Mouse (Mus musculus) heart, postnatal 0 days (tissue): ENCODE measurements around the gene Timm23. TPM values are rescaled to one million over a fixed set of nuclear protein-coding genes. Genes with fewer than 3 reads are reported as not detected.
A peak's percentile ranks its signal among the peaks of the same experiment; 100 is the strongest.

Experiments
- ATAC-seq: fragments of 200-750 bp; cut with Nextera tagmentation; 2 replicates; pipeline ENCODE4 v1.8.0; 2017; ENCODE audit warnings: low read depth, moderate number of reproducible peaks, moderate library complexity; ENCODE audit not compliant: insufficient read depth
- DNase-seq: peaks from one replicate; pipeline ENCODE4 v3.0.0-alpha.2; 2016; ENCODE audit warnings: low spot score
- H3K27ac ChIP-seq: fragments of 300-500 bp; sonication (generic); 2 replicates; pipeline ENCODE4 v1.5.1; 2014; ENCODE audit warnings: low read depth, mild to moderate bottlenecking
- H3K27me3 ChIP-seq: fragments of 300-500 bp; sonication (generic); 2 replicates; pipeline ENCODE4 v1.6.1; 2014; ENCODE audit warnings: low read length, mixed read lengths; ENCODE audit not compliant: control insufficient read depth, insufficient read depth
- H3K36me3 ChIP-seq: fragments of 300-500 bp; sonication (generic); replicated peaks from 2 replicates; pipeline ENCODE4 v1.6.1; 2014; ENCODE audit warnings: low read length, mixed read lengths; ENCODE audit not compliant: control insufficient read depth, insufficient read depth
- H3K4me1 ChIP-seq: fragments of 300-500 bp; sonication (generic); 2 replicates; pipeline ENCODE4 v1.6.1; 2014; ENCODE audit warnings: antibody characterized with exemption; ENCODE audit not compliant: control insufficient read depth, insufficient read depth
- H3K4me2 ChIP-seq: fragments of 300-500 bp; sonication (generic); 2 replicates; pipeline ENCODE4 v1.6.1; 2014; ENCODE audit warnings: low read depth, mild to moderate bottlenecking, low read length, moderate library complexity
- H3K4me3 ChIP-seq: fragments of 300-500 bp; sonication (generic); 2 replicates; pipeline ENCODE4 v1.5.1; 2014; ENCODE audit warnings: low read depth, low read length
- H3K9ac ChIP-seq: fragments of 300-500 bp; sonication (generic); replicated peaks from 2 replicates; pipeline ENCODE4 v1.6.1; 2014; ENCODE audit warnings: low read depth, low read length, mixed read lengths
- H3K9me3 ChIP-seq: fragments of 300-500 bp; sonication (generic); replicated peaks from 2 replicates; pipeline ENCODE4 v1.6.1; 2016; ENCODE audit warnings: low read length; ENCODE audit not compliant: control insufficient read depth
- CTCF ChIP-seq: IDR thresholded peaks from 2 replicates; pipeline ENCODE4 v1.5.1; 2016; ENCODE audit warnings: antibody characterized with exemption, control low read depth, low read depth
- EP300 ChIP-seq: IDR thresholded peaks from 2 replicates; pipeline ENCODE4 v1.6.1; 2016; ENCODE audit warnings: antibody characterized with exemption, low read depth
- WGBS: fragments of 180-500 bp; shearing (Covaris S2); extraction: QIAGEN DNeasy Blood & Tissue Kit; methylation state at CpG from one replicate; pipeline ENCODE4 v1.1.7; 2014; 5-methylcytosine and 5-hydroxymethylcytosine counted together
- polyA plus RNA-seq: library from polyadenylated mRNA; unstranded; fragments of >200 nt; fragmentation: Nextera tagmentation; extraction: Ambion mirVana; gene quantifications from 2 replicates; pipeline ENCODE4 v1.2.1, GENCODE M21; 2015
- total RNA-seq: library from RNA; depleted of rRNA; stranded (reverse); fragments of >200 nt; gene quantifications from 2 replicates; pipeline ENCODE4 v1.2.3, GENCODE M21; 2014; ENCODE audit warnings: low replicate concordance

Timm23 gene
- total and polyA plus RNA-seq, 2 experiments from 2014 or later: 367 to 486 TPM

- DNase-seq (peak; percentile 99), ATAC-seq (peak; percentile 98)
- Histone ChIP-seq H3K27me3 (no peaks in the 10 kb centered on the region), H3K4me2 (peak within 1 kb of the TSS; percentile 88), H3K27ac (peak within 1 kb of the TSS; percentile 91), H3K36me3 (no peaks in the 10 kb centered on the region), H3K9me3 (no peaks in the 10 kb centered on the region), H3K4me1 (peaks cover 17% of the 10 kb centered on the region), H3K4me3 (peak within 1 kb of the TSS; percentile 89), H3K9ac (peak within 1 kb of the TSS; percentile 88)
- TF ChIP-seq EP300 (peak; percentile 88), CTCF (no peak)
- WGBS: 1% methylated on average over 36 of the region's 40 CpGs
These were observed 41.9 kb downstream of the Timm23 start, which contains the start of gene Ncoa4 for GRCm38 (mm10) chr14:32159690-32160246. TSS of gene Ncoa4 (plus strand) at chr14:32159865.

- H3K4me1 ChIP-seq: peaks cover 17% of the 10 kb centered on the region
- DNase-seq (no peak), ATAC-seq (peak; percentile 5)
- H3K27me3 ChIP-seq: no peaks in the 10 kb centered on the region
- 35% methylated on average over 4 of the region's 4 CpGs for WGBS
- peak overlapping the region; percentile 89 for H3K4me3 ChIP-seq
- no peak for TF ChIP-seq CTCF
- TF ChIP-seq EP300: no peak
- peak overlapping the region; percentile 91; the same call in 1 of the 2 replicates for H3K27ac ChIP-seq
- no peaks in the 10 kb centered on the region for H3K9me3 ChIP-seq
- H3K4me2 ChIP-seq: peak overlapping the region; percentile 88
- peak overlapping the region; percentile 88; the same call in 1 of the 2 replicates for H3K9ac ChIP-seq
- no peaks in the 10 kb centered on the region for H3K36me3 ChIP-seq
These were observed 42.5 kb downstream of the Timm23 start for GRCm38 (mm10) chr14:32159150-32159670.

GRCm38 (mm10) chr14:32154758-32155157 lies 46.9 kb downstream of the Timm23 start:
- Histone ChIP-seq H3K9ac (no peak overlapping the region), H3K4me2 (no peak overlapping the region), H3K36me3 (no peaks in the 10 kb centered on the region), H3K9me3 (no peaks in the 10 kb centered on the region), H3K27ac (no peak overlapping the region), H3K4me1 (peaks cover 6% of the 10 kb centered on the region; the same call in 1 of the 2 replicates), H3K4me3 (no peak overlapping the region), H3K27me3 (no peaks in the 10 kb centered on the region)
- ATAC-seq (no peak), DNase-seq (no peak)
- 82% methylated on average over 6 of the region's 6 CpGs for WGBS
- TF ChIP-seq CTCF: no peak
- TF ChIP-seq EP300: no peak

GRCm38 (mm10) chr14:32153156-32153555 lies 48.5 kb downstream of the Timm23 start:
- H3K9me3 ChIP-seq: no peaks in the 10 kb centered on the region
- 89% methylated on average over 2 of the region's 2 CpGs for WGBS
- no peak overlapping the region for H3K4me3 ChIP-seq
- no peak for ATAC-seq
- H3K27ac ChIP-seq: no peak overlapping the region
- no peaks in the 10 kb centered on the region for H3K36me3 ChIP-seq
- no peak for TF ChIP-seq EP300
- no peak overlapping the region for H3K9ac ChIP-seq
- H3K4me1 ChIP-seq: no peaks in the 10 kb centered on the region
- H3K27me3 ChIP-seq: no peaks in the 10 kb centered on the region
- no peak overlapping the region for H3K4me2 ChIP-seq
- DNase-seq: no peak

- H3K9me3 ChIP-seq: 0 out of 2 replicates have a peak, but pooled peaks cover 5% of the 10 kb centered on the region
- H3K4me2 ChIP-seq: no peak overlapping the region
- no peaks in the 10 kb centered on the region for H3K27me3 ChIP-seq
- no peak for TF ChIP-seq EP300
- no peak for TF ChIP-seq CTCF
- DNase-seq (no peak), ATAC-seq (no peak)
- 89% methylated on average over 18 of the region's 18 CpGs for WGBS
- H3K4me1 ChIP-seq: no peaks in the 10 kb centered on the region
- H3K36me3 ChIP-seq: no peaks in the 10 kb centered on the region
- H3K9ac ChIP-seq: no peak overlapping the region
- H3K27ac ChIP-seq: no peak overlapping the region
- no peak overlapping the region for H3K4me3 ChIP-seq
These were observed 49.3 kb downstream of the Timm23 start for GRCm38 (mm10) chr14:32152243-32152965.
